Mouse (Mus musculus) granulocyte monocyte progenitor cell, adult 5-6 weeks (primary cell): ENCODE data around the gene Gas6. TPM values are rescaled to one million over a fixed set of nuclear protein-coding genes. Genes with fewer than 3 reads are reported as not detected.
A peak's percentile ranks its signal among the peaks of the same experiment; 100 is the strongest.

ENCODE experiments used
- ATAC-seq: replicated peaks from 2 replicates; pipeline ENCODE4 v1.8.0; 2016; ENCODE audit warnings: mild to moderate bottlenecking, moderate TSS enrichment, inconsistent platforms; ENCODE audit not compliant: poor library complexity, severe bottlenecking
- total RNA-seq, 2 experiments: library from RNA; stranded (forward) in 1 of 2; stranded (reverse) in 1 of 2; fragments of 200-712, 200-1000 nt in 1 of 2; fragments of >200 nt in 1 of 2; fragmentation: Nextera tagmentation in 1 of 2; gene quantifications; 2 replicates each; pipeline ENCODE4 v1.2.3; 2014 to 2017

The Gas6 gene
- total RNA-seq, 2 experiments from 2014 or later = 0.10 TPM; not detected in 1

DNA sequence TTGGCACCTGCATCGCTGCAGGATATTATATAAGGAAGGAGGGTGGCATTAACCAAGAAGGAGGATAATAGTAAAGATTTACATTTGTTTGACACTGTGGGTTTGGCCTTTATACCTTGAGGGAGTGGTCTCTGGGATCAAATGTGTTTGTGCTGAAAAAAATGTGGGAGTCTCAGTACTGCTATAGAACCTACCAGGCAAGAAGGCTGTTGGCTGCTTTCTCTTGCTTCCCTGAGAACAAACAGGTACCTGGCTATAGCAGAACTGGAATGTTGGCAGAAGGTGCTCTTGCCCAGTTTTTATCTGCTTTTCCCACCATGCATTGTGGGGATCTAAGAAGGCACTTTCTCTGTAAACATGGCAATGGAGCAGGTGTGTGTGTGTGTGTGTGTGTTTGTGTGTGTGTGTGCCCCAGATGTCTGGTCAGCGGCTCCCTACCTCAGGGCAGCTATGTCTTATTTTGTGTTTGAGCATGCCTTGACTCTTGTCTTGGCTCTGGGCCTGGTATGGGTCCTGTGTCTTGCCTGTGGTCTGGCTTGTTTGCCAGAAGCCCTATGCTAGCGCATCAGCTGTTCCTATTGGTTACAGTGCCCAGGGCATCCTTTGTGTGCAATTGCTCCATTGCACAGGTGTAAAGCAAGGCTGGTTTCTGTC, 13.1 kb upstream of the Gas6 start:
- no peak for ATAC-seq

DNA sequence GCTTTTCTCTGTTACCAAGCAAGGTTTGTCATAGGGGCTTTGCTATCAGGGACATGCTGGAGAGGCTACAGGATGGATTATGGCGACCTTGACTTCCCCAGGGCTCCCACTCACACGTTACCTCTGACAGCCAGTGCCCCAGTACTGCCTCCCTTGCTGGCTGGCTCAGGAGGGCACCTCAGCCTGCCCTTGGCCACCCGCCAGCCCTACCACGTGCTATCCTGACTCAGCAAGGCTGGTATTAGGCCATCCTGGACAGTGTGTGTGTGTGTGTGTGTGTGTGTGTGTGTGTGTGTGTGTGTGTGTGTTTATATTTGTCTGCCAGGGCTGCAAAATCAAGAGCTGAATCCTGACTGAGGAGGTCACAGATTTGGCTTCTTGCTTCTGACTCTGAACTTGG, 12.6 kb upstream of the Gas6 start:
- peak; percentile 84 for ATAC-seq

DNA sequence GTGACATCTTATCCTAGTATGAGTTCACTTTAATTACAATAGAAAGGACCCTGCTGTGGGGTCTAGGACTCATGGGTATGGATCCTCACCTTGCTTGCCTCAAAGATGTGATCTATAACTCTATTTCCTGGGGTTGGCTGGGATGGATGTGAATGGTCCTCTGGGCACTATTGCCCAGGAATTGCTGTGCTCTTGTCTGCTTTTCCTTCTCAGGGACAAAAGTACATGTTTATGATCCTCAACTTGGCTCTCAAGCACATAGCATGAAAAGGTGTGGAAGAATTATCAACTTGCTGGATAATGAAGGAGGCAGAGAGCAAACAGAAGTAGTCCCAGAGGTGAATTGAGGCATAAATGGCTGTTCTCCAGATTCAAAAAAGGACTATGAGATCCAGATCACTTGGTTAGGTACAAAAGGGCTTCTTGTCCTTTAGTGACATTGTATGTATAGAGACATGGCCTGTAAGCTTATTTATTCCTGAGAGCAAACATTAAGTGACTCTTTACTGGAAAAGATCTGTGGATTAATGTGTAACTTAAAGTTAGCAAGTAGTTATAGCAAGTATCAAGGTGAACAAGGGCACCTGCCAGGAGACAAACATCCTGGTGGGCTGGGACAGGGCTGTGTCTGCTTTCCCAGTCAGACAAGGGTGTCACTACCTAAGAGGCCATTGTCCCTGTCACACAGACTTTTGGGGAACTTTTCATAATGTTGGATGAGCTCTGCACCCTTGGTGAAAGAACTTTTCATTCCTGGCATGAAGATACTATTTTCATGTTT, 10.8 kb upstream of the Gas6 start:
- no peak for ATAC-seq

DNA sequence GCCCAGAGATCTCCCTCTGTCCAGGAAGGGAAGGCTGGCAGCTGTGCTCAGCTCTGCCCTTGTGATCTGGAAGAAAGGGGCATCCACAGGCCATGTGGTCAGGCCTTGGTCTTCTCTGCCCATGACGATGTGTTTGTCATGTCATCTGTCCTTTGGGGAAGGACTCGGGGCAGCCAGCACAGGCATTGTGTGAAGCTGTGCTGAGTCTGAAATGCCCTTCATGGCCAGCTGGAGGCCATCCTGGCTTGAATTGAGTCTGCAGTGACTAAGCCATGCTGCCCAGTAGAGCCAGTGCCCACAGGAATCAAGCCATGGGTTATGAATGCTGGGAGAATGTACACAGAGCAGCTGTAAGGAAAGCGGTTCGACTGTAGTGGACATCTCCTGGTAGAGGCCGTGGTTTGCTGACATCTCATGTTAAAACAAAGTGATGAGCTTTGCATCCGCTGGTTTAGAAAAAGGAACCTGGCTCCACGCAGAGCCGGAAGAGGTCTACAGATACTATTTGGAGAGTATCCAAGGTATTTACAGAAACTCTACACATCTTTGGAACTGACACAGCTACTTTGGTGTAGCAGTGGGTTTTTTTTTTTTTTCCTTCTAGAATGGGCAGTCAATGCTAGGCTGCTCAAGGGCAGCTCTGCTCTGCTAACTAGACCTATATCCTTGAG, 9.8 kb upstream of the Gas6 start:
- ATAC-seq = peak; percentile 39

DNA sequence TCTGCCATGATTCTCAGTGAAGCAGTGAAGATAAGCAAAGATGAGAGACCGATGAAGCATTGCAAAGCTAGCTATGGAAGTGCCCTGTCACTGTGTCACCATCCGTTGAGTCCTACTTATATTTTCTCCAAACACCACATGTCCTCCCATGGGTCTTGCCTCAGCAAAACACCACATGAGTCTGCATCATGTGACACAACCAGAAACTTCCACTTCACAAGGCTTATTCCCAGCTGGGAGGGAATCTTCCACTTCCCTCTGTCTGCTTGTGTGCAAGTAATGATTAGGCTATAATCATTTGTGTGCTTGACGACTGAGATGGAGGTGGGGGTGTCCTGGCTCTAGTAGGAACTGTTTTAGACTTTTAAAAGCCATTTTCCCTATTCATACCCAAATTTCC, 6.9 kb upstream of the Gas6 start:
- no peak for ATAC-seq

DNA sequence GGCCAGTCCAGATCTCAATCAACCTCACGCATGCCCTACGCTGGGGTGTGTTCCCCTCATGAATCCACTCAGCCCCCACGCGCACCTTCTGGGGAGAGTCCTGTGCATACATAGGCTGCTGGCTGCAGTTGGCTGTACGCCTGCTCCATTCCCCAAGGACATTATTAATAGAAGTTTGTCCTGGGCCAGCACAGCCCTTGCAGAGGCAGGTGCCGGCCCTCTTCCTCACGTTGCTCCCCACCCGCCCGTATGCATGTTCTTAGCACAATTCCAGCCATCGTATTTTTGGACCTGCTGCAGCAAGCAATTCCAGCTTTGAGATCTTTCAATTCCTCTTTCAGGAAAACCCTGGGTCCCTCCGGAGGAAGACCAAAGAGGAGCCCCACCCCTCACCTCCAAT, 1.3 kb downstream of the Gas6 start:
- no peak for ATAC-seq

DNA sequence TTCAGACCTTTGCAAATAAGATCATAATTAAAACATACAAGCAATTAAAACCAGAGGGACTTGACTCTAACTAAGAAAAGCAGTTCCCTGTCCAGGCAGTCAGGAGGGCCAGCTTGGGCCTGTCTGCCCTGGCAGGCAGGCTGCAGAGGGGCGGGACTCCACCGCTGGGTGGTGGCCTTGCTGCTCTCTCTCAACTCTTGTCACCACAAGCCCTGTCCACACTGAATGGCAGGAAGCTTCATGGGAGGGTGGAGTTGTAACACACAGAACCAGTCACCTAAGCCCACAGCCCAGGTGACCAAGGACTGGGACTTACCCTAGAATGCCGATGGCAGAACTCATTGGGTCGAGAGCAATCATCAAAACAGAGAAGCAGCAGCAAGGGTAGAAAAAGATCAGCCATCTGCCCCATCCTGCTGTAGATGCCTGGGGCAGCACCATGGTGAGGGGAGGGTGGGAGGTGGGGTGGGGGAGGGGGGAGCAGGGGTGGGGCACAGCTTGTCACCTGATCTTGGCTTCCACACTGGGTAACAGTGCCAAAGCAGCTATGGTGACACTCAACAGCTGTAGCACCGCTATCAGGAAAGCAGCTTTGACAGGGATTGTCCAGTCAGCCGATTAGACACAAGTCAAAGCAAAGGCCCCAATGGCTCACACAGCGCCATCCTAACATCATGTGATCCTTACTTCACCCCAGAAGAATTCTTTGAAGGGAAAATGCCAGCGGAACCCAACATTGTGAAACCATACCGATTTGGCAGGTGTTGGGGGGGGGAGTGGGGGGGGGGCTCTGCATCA, 1.9 kb downstream of the Gas6 start:
- peak; percentile 15; the same call in 1 of the 2 replicates for ATAC-seq

DNA sequence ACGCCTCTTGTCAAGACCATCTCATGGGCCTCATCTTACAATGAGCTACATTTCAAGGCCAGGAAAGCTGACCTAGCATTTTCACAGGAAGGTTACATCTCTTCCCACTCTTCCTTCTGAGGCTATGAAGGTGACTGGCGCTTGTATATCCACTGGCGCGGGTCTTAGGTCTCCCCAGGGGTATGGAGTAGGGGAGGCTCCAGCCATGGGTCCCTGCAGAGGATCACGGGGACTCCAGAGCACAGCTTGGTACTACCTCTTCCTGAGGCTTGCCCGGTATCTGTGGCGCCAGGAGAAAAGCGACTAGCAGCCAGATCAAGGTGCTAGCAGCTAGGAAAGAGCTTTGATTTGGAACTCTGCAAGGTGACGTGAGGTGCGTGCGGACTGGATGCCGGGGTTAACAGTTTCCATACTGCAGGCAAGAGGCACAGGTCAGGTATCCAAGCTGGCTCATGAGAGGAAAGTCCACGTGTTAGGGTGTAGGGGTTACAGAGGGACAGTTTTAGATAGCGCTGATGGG, 2.7 kb downstream of the Gas6 start:
- ATAC-seq = no peak

DNA sequence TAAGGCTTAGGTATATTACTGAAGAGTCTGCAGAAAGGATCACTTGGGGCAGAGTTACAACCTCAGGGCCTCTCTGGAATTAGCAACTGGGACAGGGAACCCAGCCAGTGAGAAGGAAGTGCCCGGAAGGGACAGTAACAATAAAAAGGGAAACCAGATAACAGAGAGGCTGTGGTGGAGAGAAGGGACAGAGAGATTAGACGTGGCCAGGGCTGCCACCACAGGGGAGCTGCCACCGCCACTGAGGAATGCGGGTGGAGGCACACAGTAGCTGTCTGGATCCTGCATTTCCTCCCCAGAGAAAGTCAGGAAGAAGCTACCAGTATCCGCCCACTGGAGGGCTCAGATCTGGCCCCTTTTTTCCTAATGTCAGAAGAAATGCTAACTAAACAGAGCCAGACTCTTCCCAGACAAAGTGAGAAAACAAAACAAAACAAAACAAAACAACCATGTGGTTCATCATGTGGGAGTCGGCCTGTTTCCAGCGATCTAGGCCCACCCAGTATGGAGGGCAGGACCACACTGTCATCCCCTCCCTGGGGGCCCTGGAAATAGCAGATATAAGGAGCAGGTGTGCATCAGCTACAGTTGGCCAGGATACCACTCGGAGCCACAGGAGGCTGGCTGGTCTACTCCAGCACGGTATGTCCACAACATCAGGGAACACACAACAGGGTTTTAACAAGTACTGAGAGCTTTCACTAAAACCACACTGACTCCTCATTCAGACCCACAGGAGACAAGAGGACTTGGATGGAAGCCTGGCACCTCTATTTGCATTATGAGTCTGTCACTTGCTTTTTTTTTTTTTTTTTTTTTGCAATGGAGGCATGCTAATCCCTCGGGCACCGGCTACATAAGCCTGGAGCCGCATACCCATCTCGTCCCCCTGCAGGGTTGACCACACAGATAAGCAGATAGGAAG, 4.0 kb downstream of the Gas6 start:
- ATAC-seq = no peak

DNA sequence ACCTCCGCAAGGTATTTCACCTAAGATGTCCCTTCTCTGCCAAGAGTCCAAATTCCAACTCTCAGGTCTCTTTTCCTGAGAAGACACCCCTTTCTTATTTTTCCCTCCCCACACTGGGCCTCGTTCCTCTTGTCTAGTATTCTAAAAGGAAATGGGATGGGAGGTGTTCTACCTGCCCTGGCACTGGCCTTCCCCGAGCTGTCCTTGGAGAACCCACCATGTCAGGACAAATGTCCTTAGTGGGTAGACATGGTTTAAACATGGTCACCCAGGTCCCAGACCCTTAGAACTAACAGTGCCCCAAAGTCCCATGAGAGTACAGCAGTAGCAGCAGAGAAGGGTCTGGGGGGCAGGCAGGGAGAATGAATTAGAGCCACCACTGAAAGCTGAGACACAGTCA, 4.9 kb downstream of the Gas6 start:
- no peak for ATAC-seq

DNA sequence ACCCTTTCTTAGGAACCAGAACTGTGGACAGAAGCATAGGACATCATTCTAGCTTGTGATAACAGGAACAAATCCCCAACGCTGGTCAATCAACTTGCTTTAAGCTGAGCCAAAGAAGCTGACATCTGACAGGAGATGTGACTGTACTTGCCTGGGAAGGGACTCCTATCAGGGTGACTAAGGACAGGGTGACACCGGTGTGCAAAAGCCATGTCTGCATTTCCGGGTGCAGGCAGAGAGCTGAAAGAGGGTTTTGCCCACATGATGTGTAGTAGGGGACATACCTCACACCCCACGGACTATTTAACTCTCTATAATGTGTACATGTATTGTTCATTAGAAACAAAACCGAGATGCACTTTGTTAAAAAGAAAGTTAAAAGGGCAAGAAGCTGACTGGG, 11.1 kb downstream of the Gas6 start:
- ATAC-seq = no peak

DNA sequence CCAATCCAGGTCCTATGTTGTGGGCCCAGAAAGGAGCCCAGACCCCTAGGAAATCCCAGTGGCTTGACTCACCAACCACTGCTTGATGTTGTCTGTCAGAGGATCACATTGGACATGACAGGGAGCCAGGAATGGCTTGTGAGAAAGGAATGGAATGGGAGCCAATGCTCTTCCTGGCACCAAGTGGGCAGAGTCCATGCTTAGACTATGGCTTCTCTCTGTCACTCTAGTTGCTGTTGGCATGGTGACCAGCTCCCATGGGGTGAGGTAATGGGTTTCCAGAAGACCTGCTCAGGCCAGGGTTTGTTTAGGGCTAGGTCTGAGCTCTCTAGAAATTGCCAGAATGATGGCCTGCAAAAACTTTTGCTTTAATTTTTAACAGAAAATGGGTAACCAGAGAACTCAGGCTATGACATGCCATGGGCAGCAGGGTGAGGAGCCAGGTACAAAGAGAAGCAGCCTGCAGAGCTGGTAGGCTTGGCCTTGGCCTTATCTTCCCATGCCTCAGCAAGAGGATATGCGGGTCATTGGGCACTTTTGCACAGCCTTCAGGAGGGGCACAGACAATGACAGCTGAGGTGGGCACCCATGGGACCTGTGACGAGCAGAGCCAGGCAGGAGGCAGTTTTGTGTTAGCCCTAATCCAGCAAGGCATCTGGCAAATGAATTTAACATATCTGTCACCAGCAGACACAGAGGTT, 12.0 kb downstream of the Gas6 start:
- ATAC-seq = no peak

DNA sequence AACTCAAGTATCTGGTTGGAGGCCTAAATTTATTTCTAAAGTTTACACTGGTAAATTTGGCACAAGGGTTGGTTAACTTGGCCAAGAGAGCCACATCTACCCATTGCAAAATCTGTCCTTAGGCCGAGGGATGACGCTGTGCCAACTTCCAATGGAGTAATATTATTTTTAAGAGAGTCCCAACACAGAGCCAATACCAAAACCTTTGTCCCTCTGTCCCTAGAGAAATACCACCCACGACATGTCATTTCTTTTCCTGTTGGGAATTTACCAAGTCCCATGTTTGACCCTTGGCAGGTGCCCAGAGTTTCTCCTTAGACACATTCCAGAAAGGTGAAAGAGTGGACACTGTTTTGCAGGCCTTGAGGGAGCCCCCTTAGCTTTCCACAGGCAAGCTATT, 12.7 kb downstream of the Gas6 start:
- ATAC-seq = no peak

DNA sequence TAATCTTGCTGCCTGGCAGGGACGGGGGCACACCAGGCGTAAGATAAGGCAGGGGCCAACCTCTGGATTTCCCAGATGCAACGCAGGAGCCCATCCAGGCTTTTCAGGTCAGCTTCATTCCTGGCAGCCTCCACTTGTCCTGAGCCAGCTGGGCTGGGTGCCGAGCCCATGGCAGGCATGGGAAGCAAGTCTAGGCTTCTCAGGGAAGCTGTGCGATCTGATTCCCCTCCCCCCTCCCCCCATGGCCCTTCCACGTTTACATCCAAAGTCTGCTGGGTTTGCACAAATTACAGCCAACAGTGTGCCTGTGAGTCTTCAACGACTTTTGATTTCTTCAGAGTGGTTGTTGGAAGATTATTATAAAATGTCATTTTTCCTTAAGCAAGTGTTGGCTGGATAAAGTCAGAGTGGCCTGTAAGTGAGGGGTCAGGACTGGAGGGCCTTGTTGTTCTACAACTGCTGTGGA, 13.2 kb downstream of the Gas6 start:
- ATAC-seq = no peak

DNA sequence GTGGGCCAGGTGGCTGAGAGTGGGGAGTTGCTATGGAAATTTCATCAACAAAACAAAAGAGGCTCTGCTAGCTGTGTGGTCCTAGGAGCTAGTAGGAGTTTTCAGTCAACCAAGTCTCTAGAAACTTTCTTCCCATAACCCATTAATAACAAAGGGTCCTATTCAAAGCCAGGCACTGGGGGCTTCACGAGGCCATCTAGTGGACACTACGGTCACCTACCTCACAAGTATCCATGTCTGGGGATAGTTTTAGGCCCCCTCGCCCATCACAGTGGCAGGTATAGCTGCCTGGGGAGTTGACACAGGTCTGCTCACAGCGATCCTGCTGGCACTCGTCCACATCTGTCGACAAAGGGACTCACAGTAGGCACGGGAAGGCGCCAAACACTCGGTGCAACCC, 18.4 kb downstream of the Gas6 start:
- ATAC-seq = no peak

DNA sequence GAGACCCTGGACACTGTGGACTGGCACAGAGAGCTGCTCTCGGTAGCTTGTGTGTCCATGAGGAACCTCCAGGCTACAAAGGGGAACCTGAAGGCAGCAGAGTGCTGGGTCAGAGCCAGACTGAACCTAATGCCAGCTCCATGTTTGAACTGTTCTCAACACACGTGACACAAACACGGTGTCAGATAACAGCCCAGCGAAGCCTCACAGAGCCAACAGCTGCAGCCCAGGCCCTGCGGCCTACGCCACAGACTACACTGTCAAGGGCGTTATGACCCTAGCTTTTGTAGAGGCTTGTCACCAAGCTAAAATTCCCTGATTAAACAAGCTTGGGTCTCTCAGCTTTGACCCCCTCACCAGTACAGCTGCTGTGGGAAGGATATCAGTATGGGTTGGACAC, 22.0 kb downstream of the Gas6 start:
- ATAC-seq = peak; percentile 42

DNA sequence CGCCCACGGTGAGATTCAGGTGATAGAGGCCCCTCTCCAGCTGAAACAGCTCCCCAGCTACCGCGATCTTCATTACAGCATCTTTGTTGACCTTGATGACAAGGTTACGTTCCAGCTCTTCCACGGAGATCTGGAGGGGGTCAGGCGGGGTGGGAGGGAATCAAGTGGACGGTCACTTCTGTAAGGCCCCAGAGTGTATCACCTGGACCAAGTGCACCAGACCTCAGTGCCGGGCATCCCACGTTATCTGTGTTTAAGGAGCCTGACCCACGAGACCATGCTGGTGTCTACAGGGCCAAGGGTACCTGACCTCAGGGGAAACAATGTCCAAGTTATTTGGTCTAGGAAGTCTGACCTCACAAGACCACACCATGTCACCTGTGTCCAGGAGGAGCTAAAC, 22.8 kb downstream of the Gas6 start:
- ATAC-seq = no peak

DNA sequence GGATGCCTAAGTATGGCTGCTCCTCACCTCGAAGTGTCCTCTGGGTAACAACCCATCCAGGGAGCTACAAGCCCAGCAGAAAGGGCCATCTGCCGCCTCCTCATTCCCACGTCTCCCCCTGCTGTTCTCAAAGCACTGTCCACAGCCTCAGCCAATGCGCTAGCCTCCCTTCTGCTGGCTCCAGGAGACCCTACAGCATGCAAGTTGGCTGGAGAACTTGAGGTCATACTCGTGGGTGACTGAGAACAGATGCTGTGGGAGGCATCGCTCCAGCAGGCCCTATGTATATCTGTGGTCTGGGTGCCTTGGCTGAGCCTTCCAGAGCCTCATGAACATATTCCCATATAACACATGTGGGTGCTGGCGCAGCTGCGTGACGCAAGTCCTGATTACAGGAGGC, 25.6 kb downstream of the Gas6 start:
- ATAC-seq = no peak

DNA sequence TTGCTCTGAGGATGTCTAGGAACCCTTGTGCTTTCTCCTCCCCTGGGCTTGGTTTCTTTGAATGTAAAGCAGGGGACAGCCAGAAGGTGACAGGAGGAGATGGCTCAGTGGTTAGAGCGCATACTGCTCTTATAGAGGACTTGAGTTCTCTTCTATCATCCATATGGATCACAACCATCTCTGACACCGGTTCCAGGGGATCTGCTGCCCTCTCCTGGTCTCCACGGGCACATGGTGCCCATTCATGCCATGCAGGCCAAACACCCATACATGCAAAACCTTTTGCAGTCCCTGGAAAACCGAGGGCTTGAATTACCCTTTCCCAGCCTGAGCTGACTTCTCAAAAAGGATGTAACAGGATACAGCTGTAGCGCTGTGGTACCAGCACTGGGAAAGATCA, 27.3 kb downstream of the Gas6 start:
- ATAC-seq = no peak
